Comparison of ENCODE assay signal across 25 mouse cellular contexts in the genomic region with DNA sequence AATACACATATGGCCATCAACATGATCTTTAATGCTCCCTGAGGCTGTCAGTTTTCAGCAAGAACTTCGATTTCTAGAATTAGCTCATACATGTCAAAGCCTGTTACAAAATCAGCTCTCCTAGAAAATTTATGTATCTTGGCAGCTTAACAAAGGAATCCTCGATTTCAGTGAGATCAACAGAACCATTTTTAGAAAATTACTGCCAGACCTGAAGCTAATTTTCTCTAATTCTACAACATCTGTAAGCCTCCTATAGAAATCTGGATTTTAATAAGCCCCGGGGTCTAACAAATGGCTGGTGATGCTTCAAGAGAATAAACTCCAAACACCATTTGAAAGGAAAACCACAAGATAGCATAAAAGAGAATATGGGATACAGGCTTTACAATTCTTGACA.
DNase-seq lines count a peak whose midpoint lies in the region; ATAC-seq and TF ChIP-seq lines count a peak whose summit lies in the region.
"Had no signal": no experiment of that assay in that cellular context is flagged by ENCODE, and none has a peak within 500 bp of the region (broad histone marks: within the 10 kb centered on the region; RNA-seq: fewer than 3 reads in every experiment).

No protein-coding gene starts in this region.

- H3K36me3 ChIP-seq in forebrain, embryonic 14.5 days (ENCODE audit: control insufficient read depth, insufficient read depth, low read length), result no peaks in the 10 kb centered on the region
- no peaks in the 10 kb centered on the region for H3K36me3 ChIP-seq in forebrain, embryonic 10.5 days (replicated peaks)
- no peaks in the 10 kb centered on the region for H3K36me3 ChIP-seq in midbrain, embryonic 16.5 days (ENCODE audit: control insufficient read depth, insufficient read depth, low read length)
- H3K36me3 ChIP-seq in heart, embryonic 10.5 days, result no peaks in the 10 kb centered on the region
- H3K36me3 ChIP-seq: hindbrain, embryonic 10.5 days; limb, embryonic 12.5 days; liver, embryonic 12.5 days; midbrain, embryonic 12.5 days; stomach, embryonic 15.5 days had no signal

- DNase-seq in forebrain, embryonic 14.5 days (ENCODE audit: low spot score), result peak; percentile 45
- no peak for DNase-seq in forebrain, embryonic 10.5 days (ENCODE audit: extremely low spot score, low spot score)
- DNase-seq in layer of hippocampus, adult 2 months (ENCODE audit: low spot score in 2 of 2), result no peak
- no peak for DNase-seq in layer of hippocampus, adult 9-11 months
- DNase-seq in brain, adult 2 months (ENCODE audit: low read depth, low spot score), result peak; percentile 25
- DNase-seq in heart, embryonic 10.5 days (ENCODE audit: low spot score), result no peak
- DNase-seq in kidney, postnatal 4 days, result no peak
- DNase-seq: adrenal gland, adult 2 months; cerebellum, adult 8-10 months; cerebellum, postnatal 36 days; gastrocnemius, adult 2 months; kidney, adult 18-20 months; layer of hippocampus, postnatal 36 days; lung, adult 18-20 months; lung, postnatal 10 days; thymus, postnatal 36 days had no signal

- no peaks in the 10 kb centered on the region for H3K27me3 ChIP-seq in forebrain, embryonic 14.5 days (replicated peaks; ENCODE audit: control insufficient read depth, insufficient read depth, low read length)
- no peaks in the 10 kb centered on the region for H3K27me3 ChIP-seq in forebrain, embryonic 10.5 days (ENCODE audit: poor library complexity, severe bottlenecking)
- H3K27me3 ChIP-seq in midbrain, embryonic 16.5 days (ENCODE audit: control insufficient read depth, insufficient read depth, low read depth, low read length), result no peaks in the 10 kb centered on the region
- no peaks in the 10 kb centered on the region for H3K27me3 ChIP-seq in heart, embryonic 10.5 days (ENCODE audit: insufficient read depth, poor library complexity, severe bottlenecking)
- H3K27me3 ChIP-seq: limb, embryonic 12.5 days; liver, embryonic 12.5 days; midbrain, embryonic 12.5 days; stomach, embryonic 15.5 days had no signal

- ATAC-seq in forebrain, embryonic 14.5 days, result no peak
- no peak for ATAC-seq in midbrain, embryonic 16.5 days
- ATAC-seq: inflammation-experienced regulatory T-cells, adult 6 months; liver, embryonic 12.5 days had no signal

- H3K4me2 ChIP-seq in forebrain, embryonic 14.5 days (ENCODE audit: low read length), result no peak overlapping the region
- H3K4me2 ChIP-seq in midbrain, embryonic 16.5 days (ENCODE audit: low read length), result no peak overlapping the region
- H3K4me2 ChIP-seq: heart, embryonic 11.5 days; limb, embryonic 12.5 days; liver, embryonic 12.5 days; midbrain, embryonic 12.5 days; stomach, embryonic 15.5 days had no signal

- no peak for TF ChIP-seq CTCF in layer of hippocampus, adult 2 months (conservative IDR thresholded peaks at IDR 0.05)

- H3K4me1 ChIP-seq in forebrain, embryonic 14.5 days (ENCODE audit: control insufficient read depth, insufficient read depth, low read length), result no peaks in the 10 kb centered on the region
- no peaks in the 10 kb centered on the region; the same call in 1 of the 2 replicates for H3K4me1 ChIP-seq in forebrain, embryonic 10.5 days
- peaks cover 7% of the 10 kb centered on the region for H3K4me1 ChIP-seq in midbrain, embryonic 16.5 days (ENCODE audit: control insufficient read depth, insufficient read depth, low read length)
- no peaks in the 10 kb centered on the region for H3K4me1 ChIP-seq in heart, embryonic 10.5 days
- H3K4me1 ChIP-seq: hindbrain, embryonic 10.5 days; limb, embryonic 12.5 days; liver, embryonic 12.5 days; midbrain, embryonic 12.5 days; stomach, embryonic 15.5 days had no signal

- peak overlapping the region; percentile 49; the same call in 1 of the 2 replicates for H3K27ac ChIP-seq in forebrain, embryonic 14.5 days (ENCODE audit: low read depth, low read length)
- no peak overlapping the region for H3K27ac ChIP-seq in forebrain, embryonic 10.5 days
- H3K27ac ChIP-seq in layer of hippocampus, adult 2 months, result peak overlapping the region; percentile 32; the same call in 1 of the 2 replicates
- H3K27ac ChIP-seq in midbrain, embryonic 16.5 days (ENCODE audit: low read length), result peak overlapping the region; percentile 60
- no peak overlapping the region for H3K27ac ChIP-seq in heart, embryonic 10.5 days
- H3K27ac ChIP-seq: gastrocnemius, adult 2 months; hindbrain, embryonic 10.5 days; kidney, postnatal 0 days; limb, embryonic 12.5 days; liver, embryonic 12.5 days; midbrain, embryonic 12.5 days; stomach, embryonic 15.5 days had no signal

- H3K4me3 ChIP-seq in forebrain, embryonic 14.5 days (ENCODE audit: low read depth, low read length), result no peak overlapping the region
- H3K4me3 ChIP-seq in forebrain, embryonic 10.5 days, result no peak overlapping the region
- H3K4me3 ChIP-seq in layer of hippocampus, adult 2 months, result no peak overlapping the region
- no peak overlapping the region for H3K4me3 ChIP-seq in midbrain, embryonic 16.5 days (ENCODE audit: low read depth, low read length)
- no peak overlapping the region for H3K4me3 ChIP-seq in heart, embryonic 10.5 days
- H3K4me3 ChIP-seq: gastrocnemius, adult 2 months; hindbrain, embryonic 10.5 days; limb, embryonic 12.5 days; liver, embryonic 12.5 days; midbrain, embryonic 12.5 days; stomach, embryonic 15.5 days had no signal

- 64% methylated on average over 3 of the region's 3 CpGs for WGBS in forebrain, embryonic 14.5 days
- 87% methylated on average over 3 of the region's 3 CpGs for WGBS in forebrain, embryonic 10.5 days
- 35% methylated on average over 3 of the region's 3 CpGs for WGBS in midbrain, embryonic 16.5 days
- WGBS in heart, embryonic 10.5 days, result 79% methylated on average over 3 of the region's 3 CpGs

- no peak overlapping the region for H3K9ac ChIP-seq in forebrain, embryonic 14.5 days (ENCODE audit: low read length)
- no peak overlapping the region for H3K9ac ChIP-seq in midbrain, embryonic 16.5 days (ENCODE audit: low read depth, low read length)
- H3K9ac ChIP-seq: limb, embryonic 12.5 days; liver, embryonic 12.5 days; midbrain, embryonic 12.5 days; stomach, embryonic 15.5 days had no signal

- no peaks in the 10 kb centered on the region for H3K9me3 ChIP-seq in forebrain, embryonic 14.5 days (replicated peaks; ENCODE audit: control insufficient read depth, low read length)
- H3K9me3 ChIP-seq in forebrain, embryonic 10.5 days, result no peaks in the 10 kb centered on the region
- H3K9me3 ChIP-seq in midbrain, embryonic 16.5 days (replicated peaks; ENCODE audit: control insufficient read depth, low read length, poor library complexity, severe bottlenecking), result no peaks in the 10 kb centered on the region
- H3K9me3 ChIP-seq in heart, embryonic 10.5 days, result no peaks in the 10 kb centered on the region
- H3K9me3 ChIP-seq: hindbrain, embryonic 10.5 days; limb, embryonic 12.5 days; liver, embryonic 12.5 days; midbrain, embryonic 12.5 days; stomach, embryonic 15.5 days had no signal

Comparison
In these comparisons a context has a peak if more than half of its experiments do, and no peak if none do; other contexts are left out.
1. DNase-seq: peak in forebrain, embryonic 14.5 days (single experiment) and brain, adult 2 months (single experiment); none in forebrain, embryonic 10.5 days (single experiment), layer of hippocampus, adult 2 months (0 of 2), layer of hippocampus, adult 9-11 months (single experiment), heart, embryonic 10.5 days (single experiment) and kidney, postnatal 4 days (0 of 2).
2. H3K27ac ChIP-seq: peak in forebrain, embryonic 14.5 days (single experiment), layer of hippocampus, adult 2 months (single experiment) and midbrain, embryonic 16.5 days (single experiment); none in forebrain, embryonic 10.5 days (single experiment) and heart, embryonic 10.5 days (single experiment).